Mouse (Mus musculus) G1E-ER4 (cell line): ENCODE results near the gene Psma6. TPM values are rescaled to one million over a fixed set of nuclear protein-coding genes. Genes with fewer than 3 reads are reported as not detected.

Experiments
- GATA1 ChIP-seq: IDR thresholded peaks from one replicate; pipeline ENCODE4 v1.8.0; 2012; ENCODE audit warnings: low read length, inconsistent platforms
- polyA plus RNA-seq: library from polyadenylated mRNA; stranded (reverse); fragments of >175 nt; gene quantifications from 2 replicates; pipeline ENCODE4 v1.2.3, GENCODE M21; 2012

Gene Psma6
- polyA plus RNA-seq, 1 experiment: 12.2 TPM

GRCm38 (mm10) chr12:55465401-55465983, 81.5 kb downstream of the Psma6 start:
- TF ChIP-seq GATA1: no peak

DNA sequence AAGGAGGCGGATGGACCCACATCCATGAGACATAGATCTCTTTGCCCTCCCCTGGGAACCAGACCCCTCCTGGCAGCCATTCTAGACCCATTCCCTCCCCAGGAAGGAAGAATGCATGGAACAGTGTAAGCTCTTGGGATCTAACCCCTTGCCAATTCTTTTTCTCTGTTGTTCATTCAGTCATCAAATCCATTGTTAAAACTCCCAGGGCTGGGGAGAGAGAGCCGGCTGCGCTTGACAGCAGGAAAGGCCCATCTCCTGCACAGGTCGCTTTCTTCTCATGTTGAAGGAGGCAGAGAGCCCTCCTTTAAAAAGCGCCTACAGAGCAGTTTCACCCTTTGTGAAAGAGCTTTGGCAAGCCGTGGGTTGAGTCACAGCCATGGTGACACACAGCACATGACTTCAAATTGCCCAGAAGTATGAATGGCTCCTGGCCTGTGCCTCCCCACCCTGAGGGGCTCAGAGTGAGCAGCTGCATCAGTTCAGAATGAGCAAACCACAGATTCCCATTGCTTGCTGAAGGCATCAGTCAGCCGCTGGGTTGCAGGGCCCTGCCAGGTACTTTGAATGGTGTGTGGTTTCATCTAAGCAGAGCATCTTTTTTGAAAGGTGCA, 82.2 kb downstream of the Psma6 start:
- TF ChIP-seq GATA1: no peak

GRCm38 (mm10) chr12:55466816-55467215, 82.8 kb downstream of the Psma6 start:
- no peak for TF ChIP-seq GATA1

DNA sequence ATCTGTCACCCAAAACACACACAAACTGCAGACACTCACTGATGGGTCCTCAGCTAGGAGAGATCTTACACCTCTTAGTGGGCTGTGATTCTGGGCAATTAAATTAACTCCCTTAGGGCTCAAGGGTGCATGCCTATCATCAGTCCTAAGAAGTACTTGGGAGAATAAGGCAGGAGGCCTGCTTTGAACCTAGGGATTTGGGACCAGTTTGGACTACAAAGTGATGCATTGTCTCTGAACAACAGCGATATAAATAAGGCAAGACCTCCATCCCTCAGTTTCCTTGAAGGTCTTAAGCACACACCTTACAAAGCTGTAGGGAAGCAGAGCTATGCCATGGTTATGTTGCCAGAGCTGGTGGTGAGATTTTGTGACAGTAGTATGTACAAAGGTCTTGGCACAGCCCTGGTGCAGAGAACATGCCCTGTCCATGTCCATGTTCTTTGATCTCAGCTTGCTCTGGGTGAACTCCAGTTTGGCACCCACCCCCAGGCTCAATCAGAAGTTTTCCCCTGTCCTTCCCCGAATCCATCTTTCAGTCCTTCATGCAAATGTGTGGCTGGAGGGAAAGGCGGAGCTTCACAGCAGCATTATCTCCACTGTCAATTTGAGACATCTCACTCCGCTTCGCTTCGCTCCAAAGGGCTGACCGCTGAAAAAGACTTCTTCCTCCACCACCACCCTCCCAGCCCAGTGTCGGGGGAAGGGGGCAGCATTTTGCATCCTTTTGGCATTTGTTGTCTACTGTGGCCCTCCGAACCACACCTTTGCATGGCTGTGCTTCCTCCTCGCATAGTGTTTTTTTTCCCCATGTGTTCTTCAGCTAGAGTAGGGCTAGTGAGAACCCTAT, 83.5 kb downstream of the Psma6 start:
- no peak for TF ChIP-seq GATA1

Other genes with a start within 250 kb of the Psma6 start
- 63.1 and 101 TPM in 2 replicates for gene Srp54b, start 229.1 kb upstream of the Psma6 start, polyA plus RNA-seq
- gene 1700047I17Rik2, start 184.6 kb upstream of the Psma6 start, polyA plus RNA-seq: not detected in 2 replicates
- 0.48 and 0.64 TPM in 2 replicates for gene Srp54c, start 154.1 kb upstream of the Psma6 start, polyA plus RNA-seq
- 1.0 and 1.5 TPM in 2 replicates for gene 1110008L16Rik, start 84.6 kb upstream of the Psma6 start, polyA plus RNA-seq
- 0.78 and 0.85 TPM in 2 replicates for gene Ppp2r3c, start 81.2 kb upstream of the Psma6 start, polyA plus RNA-seq
- 5.2 and 5.8 TPM in 2 replicates for gene Nfkbia, start 108.4 kb downstream of the Psma6 start, polyA plus RNA-seq
- gene Aldoart2, start 181.0 kb downstream of the Psma6 start, polyA plus RNA-seq: not detected in 2 replicates
- gene Insm2, start 215.2 kb downstream of the Psma6 start, polyA plus RNA-seq: not detected in 2 replicates